Mouse (Mus musculus) liver, postnatal 0 days (tissue): Measurements from ENCODE around the gene Chl1.

ENCODE experiments used
- CTCF ChIP-seq: sonication (generic); IDR thresholded peaks from 2 replicates; pipeline ENCODE4 v1.5.1; 2016; ENCODE audit warnings: antibody characterized with exemption, low read depth
- EP300 ChIP-seq: IDR thresholded peaks from 2 replicates; pipeline ENCODE4 v1.6.1; 2016; ENCODE audit warnings: antibody characterized with exemption, low read depth, mild to moderate bottlenecking

- TF ChIP-seq CTCF (no peak), EP300 (no peak)
These were observed 2.4 kb upstream of the Chl1 start for GRCm38 (mm10) chr6:103507751-103508575.
